In genomic region chr2:30262840-30263441, GRCm38 (mm10) we compare ENCODE assay signal across 11 mouse cellular contexts. TPM values are rescaled to one million over a fixed set of nuclear protein-coding genes. Genes with fewer than 3 reads are reported as not detected.
DNase-seq lines count a peak whose midpoint lies in the region; ATAC-seq lines count a peak whose summit lies in the region.
"Had no signal": no experiment of that assay in that cellular context is flagged by ENCODE, and none has a peak within 500 bp of the region (broad histone marks: within the 10 kb centered on the region; RNA-seq: fewer than 3 reads in every experiment).

No protein-coding gene starts in this region.

- DNase-seq in heart, adult 18-20 months, result peak; percentile 86
- DNase-seq in heart, embryonic 10.5 days (ENCODE audit: low spot score), result no peak
- peak; percentile 55 for DNase-seq in Muller cell, postnatal 12 days (ENCODE audit: inconsistent ontology term)
- DNase-seq in cerebellum, postnatal 10 days, result peak; percentile 93 to 94
- peak; percentile 71 for DNase-seq in hindbrain, embryonic 14.5 days (ENCODE audit: low spot score)
- peak; percentile 55 for DNase-seq in lung, postnatal 36 days
- no peak for DNase-seq in thymus, postnatal 4 days
- DNase-seq in c-Kit-positive CD71-positive TER-119-positive erythroid progenitor cells, embryonic 14.5 days (ENCODE audit: low spot score), result no peak

- no peak overlapping the region for H3K4me3 ChIP-seq in heart, embryonic 10.5 days
- no peak overlapping the region for H3K4me3 ChIP-seq in hindbrain, embryonic 14.5 days (replicated peaks; ENCODE audit: low read length)
- H3K4me3 ChIP-seq: erythroblast, embryonic 14.5 days had no signal

- 57% methylated on average over 4 of the region's 4 CpGs for WGBS in heart, embryonic 10.5 days
- 40% methylated on average over 4 of the region's 4 CpGs for WGBS in hindbrain, embryonic 14.5 days

- peak; percentile 73; the same call in 1 of the 2 replicates for ATAC-seq in hindbrain, embryonic 14.5 days (ENCODE audit: low FRiP score)

- H3K27ac ChIP-seq in heart, embryonic 10.5 days, result no peak overlapping the region
- no peak overlapping the region for H3K27ac ChIP-seq in hindbrain, embryonic 14.5 days

- H3K27me3 ChIP-seq in heart, embryonic 10.5 days (ENCODE audit: insufficient read depth, poor library complexity, severe bottlenecking), result no peaks in the 10 kb centered on the region
- no peaks in the 10 kb centered on the region for H3K27me3 ChIP-seq in hindbrain, embryonic 14.5 days (ENCODE audit: control insufficient read depth, insufficient read depth, low read length)

- no peaks in the 10 kb centered on the region for H3K9me3 ChIP-seq in heart, embryonic 10.5 days
- H3K9me3 ChIP-seq in hindbrain, embryonic 14.5 days (ENCODE audit: control insufficient read depth, low read length), result no peaks in the 10 kb centered on the region

- H3K4me2 ChIP-seq in hindbrain, embryonic 14.5 days (replicated peaks), result no peak overlapping the region

- peaks cover 67% of the 10 kb centered on the region for H3K36me3 ChIP-seq in heart, embryonic 10.5 days
- peaks cover 66% of the 10 kb centered on the region for H3K36me3 ChIP-seq in hindbrain, embryonic 14.5 days (replicated peaks; ENCODE audit: control insufficient read depth, insufficient read depth)

- peaks cover 53% of the 10 kb centered on the region for H3K4me1 ChIP-seq in heart, embryonic 10.5 days
- H3K4me1 ChIP-seq in hindbrain, embryonic 14.5 days (replicated peaks; ENCODE audit: control insufficient read depth, insufficient read depth, low read length), result peaks cover 20% of the 10 kb centered on the region

- H3K9ac ChIP-seq in hindbrain, embryonic 14.5 days, result no peak overlapping the region

RNA-seq across cellular contexts. Expression of gene Phyhd1, which starts 3.1 kb away (rescaled TPM):
- 100 to 1,000 TPM; 109 to 110 TPM for total RNA-seq in heart, adult 18-20 months (2021)
- 4.4 and 5.2 TPM in 2 replicates for polyA plus RNA-seq in heart, embryonic 10.5 days (2016; fragmentation: Nextera tagmentation; extraction: Ambion mirVana)
- polyA plus RNA-seq in hindbrain, embryonic 14.5 days (2014; fragmentation: Nextera tagmentation; extraction: Ambion mirVana), result 5.9 and 6.9 TPM in 2 replicates

RNA-seq across cellular contexts. Expression of gene Gm28038, which starts 17.9 kb away (rescaled TPM):
- not detected for total RNA-seq in heart, adult 18-20 months (2021)
- not detected in 2 replicates for polyA plus RNA-seq in heart, embryonic 10.5 days (2016; fragmentation: Nextera tagmentation; extraction: Ambion mirVana)
- not detected in 2 replicates for polyA plus RNA-seq in hindbrain, embryonic 14.5 days (2014; fragmentation: Nextera tagmentation; extraction: Ambion mirVana)
- polyA plus RNA-seq: erythroblast, embryonic 14.5 days; liver, embryonic 16.5 days; stomach, embryonic 16.5 days had no signal

RNA-seq across cellular contexts. Expression of gene Gm28035, which starts 22.6 kb away (rescaled TPM):
- total RNA-seq in heart, adult 18-20 months (2021), result 1 to 10 TPM; 3.4 to 3.6 TPM
- polyA plus RNA-seq in heart, embryonic 10.5 days (2016; fragmentation: Nextera tagmentation; extraction: Ambion mirVana), result 0.14 and 0.19 TPM in 2 replicates
- polyA plus RNA-seq in hindbrain, embryonic 14.5 days (2014; fragmentation: Nextera tagmentation; extraction: Ambion mirVana), result 0.07 and 0.17 TPM in 2 replicates
- polyA plus RNA-seq: erythroblast, embryonic 14.5 days had no signal

RNA-seq across cellular contexts. Expression of gene Dolk, which starts 23.2 kb away (rescaled TPM):
- 10 to 100 TPM; 23.4 to 25.5 TPM for total RNA-seq in heart, adult 18-20 months (2021)
- polyA plus RNA-seq in heart, embryonic 10.5 days (2016; fragmentation: Nextera tagmentation; extraction: Ambion mirVana), result 29.3 and 31.7 TPM in 2 replicates
- polyA plus RNA-seq in hindbrain, embryonic 14.5 days (2014; fragmentation: Nextera tagmentation; extraction: Ambion mirVana), result 37.1 and 39.2 TPM in 2 replicates

RNA-seq across cellular contexts. Expression of gene Nup188, which starts 23.3 kb away (rescaled TPM):
- 10 to 100 TPM; 19.5 to 20.7 TPM for total RNA-seq in heart, adult 18-20 months (2021)
- polyA plus RNA-seq in heart, embryonic 10.5 days (2016; fragmentation: Nextera tagmentation; extraction: Ambion mirVana), result 45.2 and 46.5 TPM in 2 replicates
- polyA plus RNA-seq in hindbrain, embryonic 14.5 days (2014; fragmentation: Nextera tagmentation; extraction: Ambion mirVana), result 19.5 and 24.8 TPM in 2 replicates

Comparison
In these comparisons a context has a peak if more than half of its experiments do, and no peak if none do; other contexts are left out.
1. DNase-seq: peak in heart, adult 18-20 months (2 of 2), Muller cell, postnatal 12 days (single experiment), cerebellum, postnatal 10 days (2 of 2), hindbrain, embryonic 14.5 days (single experiment) and lung, postnatal 36 days (single experiment); none in heart, embryonic 10.5 days (single experiment), thymus, postnatal 4 days (single experiment) and c-Kit-positive CD71-positive TER-119-positive erythroid progenitor cells, embryonic 14.5 days (single experiment).